Mouse (Mus musculus) thymus, adult 2 months (tissue): Measurements from ENCODE around the gene Cfap44. TPM values are rescaled to one million over a fixed set of nuclear protein-coding genes. Genes with fewer than 3 reads are reported as not detected.
"Not testable (repeated sequence)": the region's sequence is repeated elsewhere in the genome, so short reads cannot be mapped to it uniquely, and the experiment has no call there.

ENCODE experiments used
- DNase-seq: peaks from one replicate; pipeline ENCODE4 v3.0.0; 2021
- H3K27ac ChIP-seq: fragments of 200-500 bp; 2 replicates; pipeline ENCODE4 v1.5.1; 2012; ENCODE audit warnings: low read length, control low read depth; ENCODE audit not compliant: control insufficient read depth, insufficient read depth
- H3K27me3 ChIP-seq: fragments of 200-500 bp; 2 replicates; pipeline ENCODE4 v1.6.1; 2012; ENCODE audit warnings: mild to moderate bottlenecking, low read length, moderate library complexity, mixed read lengths; ENCODE audit not compliant: control insufficient read depth, insufficient read depth
- H3K36me3 ChIP-seq: fragments of 200-500 bp; 2 replicates; pipeline ENCODE4 v1.6.1; 2012; ENCODE audit warnings: mild to moderate bottlenecking, low read length, moderate library complexity; ENCODE audit not compliant: control insufficient read depth, insufficient read depth
- H3K4me1 ChIP-seq: fragments of 200-500 bp; replicated peaks from 2 replicates; pipeline ENCODE4 v1.6.1; 2012; ENCODE audit warnings: low read length; ENCODE audit not compliant: control insufficient read depth, insufficient read depth
- H3K4me3 ChIP-seq: fragments of 200-500 bp; 2 replicates; pipeline ENCODE4 v1.5.1; 2012; ENCODE audit warnings: mild to moderate bottlenecking, low read length, control low read depth, moderate library complexity; ENCODE audit not compliant: control insufficient read depth, insufficient read depth
- CTCF ChIP-seq: fragments of 200-500 bp; IDR thresholded peaks from 2 replicates; pipeline ENCODE4 v1.5.1; 2012; ENCODE audit warnings: mild to moderate bottlenecking, control low read depth, low read length, moderate library complexity, borderline replicate concordance; ENCODE audit not compliant: control insufficient read depth, poor library complexity, insufficient read depth; ENCODE audit errors: extremely low read depth
- POLR2A ChIP-seq: fragments of 200-500 bp; IDR thresholded peaks from 2 replicates; pipeline ENCODE4 v1.6.1; 2012; ENCODE audit warnings: mild to moderate bottlenecking, low read length, control low read depth, moderate library complexity; ENCODE audit not compliant: control insufficient read depth, poor library complexity, insufficient read depth; ENCODE audit errors: extremely low read depth
- WGBS: fragments of 180-500 bp; shearing (Covaris S2); methylation state at CpG from one replicate; pipeline ENCODE4 v1.1.7; 2018; 5-methylcytosine and 5-hydroxymethylcytosine counted together
- polyA plus RNA-seq: library from polyadenylated mRNA; depleted of rRNA; stranded (reverse); fragments of >200 nt; gene quantifications from 2 replicates; pipeline ENCODE4 v1.2.3, GENCODE M21; 2012

The Cfap44 gene
- polyA plus RNA-seq, 1 experiment, result 0.12 TPM

- Histone ChIP-seq H3K27me3 (no peaks in the 10 kb centered on the region), H3K4me3 (no peak overlapping the region), H3K36me3 (no peaks in the 10 kb centered on the region), H3K27ac (no peak overlapping the region), H3K4me1 (no peaks in the 10 kb centered on the region)
- no peak for DNase-seq
- 90% methylated on average over 8 of the region's 8 CpGs for WGBS
- TF ChIP-seq POLR2A (no peak), CTCF (no peak)
These were observed 23.0 kb downstream of the Cfap44 start for GRCm38 (mm10) chr16:44417596-44417995.

- no peak for TF ChIP-seq CTCF
- no peak for TF ChIP-seq POLR2A
- whole genome bisulfite sequencing, result 69% methylated on average over 8 of the region's 8 CpGs
- H3K36me3 ChIP-seq, result no peaks in the 10 kb centered on the region
- H3K27me3 ChIP-seq, result no peaks in the 10 kb centered on the region
- H3K4me1 ChIP-seq, result no peaks in the 10 kb centered on the region
- DNase-seq, result no peak
- no peak overlapping the region for H3K27ac ChIP-seq
- H3K4me3 ChIP-seq, result no peak overlapping the region
These were observed 27.1 kb downstream of the Cfap44 start for GRCm38 (mm10) chr16:44421735-44422134.

- Histone ChIP-seq H3K4me3 (no peak overlapping the region), H3K4me1 (no peaks in the 10 kb centered on the region), H3K36me3 (no peaks in the 10 kb centered on the region), H3K27ac (no peak overlapping the region), H3K27me3 (no peaks in the 10 kb centered on the region)
- TF ChIP-seq CTCF (no peak), POLR2A (no peak)
- WGBS, result 77% methylated on average over 3 of the region's 3 CpGs
- no peak for DNase-seq
These were observed 28.9 kb downstream of the Cfap44 start for GRCm38 (mm10) chr16:44423499-44423898.

- TF ChIP-seq CTCF (no peak), POLR2A (no peak)
- no peak for DNase-seq
- no peaks in the 10 kb centered on the region for H3K27me3 ChIP-seq
- H3K27ac ChIP-seq, result no peak overlapping the region
- no peak overlapping the region for H3K4me3 ChIP-seq
- WGBS, result 86% methylated on average over 5 of the region's 5 CpGs
- H3K36me3 ChIP-seq, result no peaks in the 10 kb centered on the region
- H3K4me1 ChIP-seq, result no peaks in the 10 kb centered on the region
These were observed 33.9 kb downstream of the Cfap44 start for GRCm38 (mm10) chr16:44428456-44428855.

- H3K36me3 ChIP-seq, result no peaks in the 10 kb centered on the region
- no peaks in the 10 kb centered on the region for H3K4me1 ChIP-seq
- H3K27ac ChIP-seq, result no peak overlapping the region
- no peak overlapping the region for H3K4me3 ChIP-seq
- WGBS, result 89% methylated on average over 7 of the region's 7 CpGs
- TF ChIP-seq POLR2A (no peak), CTCF (no peak)
- no peak for DNase-seq
- no peaks in the 10 kb centered on the region for H3K27me3 ChIP-seq
These were observed 35.4 kb downstream of the Cfap44 start for GRCm38 (mm10) chr16:44430021-44430420.

GRCm38 (mm10) chr16:44434931-44435330 lies 40.3 kb downstream of the Cfap44 start:
- DNase-seq, result no peak
- WGBS, result 97% methylated on average over 5 of the region's 7 CpGs
- H3K4me3 ChIP-seq, result no peak overlapping the region
- no peaks in the 10 kb centered on the region for H3K4me1 ChIP-seq
- TF ChIP-seq CTCF (no peak), POLR2A (no peak)
- H3K27me3 ChIP-seq, result no peaks in the 10 kb centered on the region
- no peak overlapping the region for H3K27ac ChIP-seq
- H3K36me3 ChIP-seq, result no peaks in the 10 kb centered on the region

GRCm38 (mm10) chr16:44435481-44435880 lies 40.9 kb downstream of the Cfap44 start:
- Histone ChIP-seq H3K27me3 (no peaks in the 10 kb centered on the region), H3K36me3 (no peaks in the 10 kb centered on the region), H3K4me3 (no peak overlapping the region), H3K27ac (no peak overlapping the region), H3K4me1 (no peaks in the 10 kb centered on the region)
- TF ChIP-seq CTCF (no peak), POLR2A (no peak)
- WGBS, result 78% methylated on average over 4 of the region's 4 CpGs
- no peak for DNase-seq

- H3K27me3 ChIP-seq, H3K27ac ChIP-seq, H3K36me3 ChIP-seq, DNase-seq, H3K4me1 ChIP-seq, H3K4me3 ChIP-seq: not testable (repeated sequence)
- 98% methylated on average over 15 of the region's 15 CpGs for WGBS
These were observed 47.3 kb downstream of the Cfap44 start for GRCm38 (mm10) chr16:44441913-44442312.
